Mouse (Mus musculus) neural tube, embryonic 14.5 days (tissue): Measurements from ENCODE around the gene Rapgef5. TPM values are rescaled to one million over a fixed set of nuclear protein-coding genes. Genes with fewer than 3 reads are reported as not detected.
A peak's percentile ranks its signal among the peaks of the same experiment; 100 is the strongest.

ENCODE experiments used
- ATAC-seq: fragments of 200-750 bp; cut with Nextera tagmentation; 2 replicates; pipeline ENCODE4 v1.8.0; 2017; ENCODE audit warnings: low read depth, mild to moderate bottlenecking, moderate TSS enrichment, moderate library complexity
- H3K27ac ChIP-seq: fragments of 300-500 bp; sonication (generic); 2 replicates; pipeline ENCODE4 v1.5.1; 2014; ENCODE audit warnings: low read depth, mild to moderate bottlenecking, control low read depth, low read length, moderate library complexity, mixed read lengths
- H3K27me3 ChIP-seq: fragments of 300-500 bp; sonication (generic); 2 replicates; pipeline ENCODE4 v1.6.1; 2014; ENCODE audit warnings: low read length; ENCODE audit not compliant: control insufficient read depth, insufficient read depth
- H3K36me3 ChIP-seq: fragments of 300-500 bp; sonication (generic); 2 replicates; pipeline ENCODE4 v1.6.1; 2014; ENCODE audit warnings: low read length, mixed read lengths; ENCODE audit not compliant: control insufficient read depth, insufficient read depth
- H3K4me1 ChIP-seq: fragments of 300-500 bp; sonication (generic); 2 replicates; pipeline ENCODE4 v1.6.1; 2014; ENCODE audit warnings: low read length; ENCODE audit not compliant: control insufficient read depth, insufficient read depth
- H3K4me2 ChIP-seq: fragments of 300-500 bp; sonication (generic); 2 replicates; pipeline ENCODE4 v1.6.1; 2014; ENCODE audit warnings: mild to moderate bottlenecking, low read depth, low read length, control low read depth
- H3K4me3 ChIP-seq: fragments of 300-500 bp; sonication (generic); 2 replicates; pipeline ENCODE4 v1.5.1; 2014; ENCODE audit warnings: low read depth, low read length, control low read depth, mixed read lengths
- H3K9ac ChIP-seq: fragments of 300-500 bp; sonication (generic); replicated peaks from 2 replicates; pipeline ENCODE4 v1.6.1; 2014; ENCODE audit warnings: low read depth, mild to moderate bottlenecking, control low read depth, low read length, mixed read lengths
- H3K9me3 ChIP-seq: fragments of 300-500 bp; sonication (generic); 2 replicates; pipeline ENCODE4 v1.6.1; 2016; ENCODE audit warnings: low read length; ENCODE audit not compliant: control insufficient read depth
- WGBS: fragments of 180-500 bp; shearing (Covaris S2); extraction: QIAGEN DNeasy Blood & Tissue Kit; methylation state at CpG from one replicate; pipeline ENCODE4 v1.1.7; 2014; 5-methylcytosine and 5-hydroxymethylcytosine counted together
- polyA plus RNA-seq: library from polyadenylated mRNA; unstranded; fragments of >200 nt; fragmentation: Nextera tagmentation; extraction: Ambion mirVana; gene quantifications from 2 replicates; pipeline ENCODE4 v1.2.1, GENCODE M21; 2014

Rapgef5 gene
- polyA plus RNA-seq, 1 experiment from 2014 or later = 39.4 TPM

- Histone ChIP-seq H3K4me1 (peaks cover 8% of the 10 kb centered on the region; the same call in 1 of the 2 replicates), H3K9me3 (no peaks in the 10 kb centered on the region), H3K27me3 (no peaks in the 10 kb centered on the region), H3K9ac (no peak overlapping the region), H3K4me3 (no peak overlapping the region), H3K4me2 (no peak overlapping the region), H3K36me3 (peaks cover 9% of the 10 kb centered on the region), H3K27ac (no peak overlapping the region)
- ATAC-seq = peak; percentile 87; the same call in 1 of the 2 replicates
- 36% methylated on average over 14 of the region's 14 CpGs for WGBS
Observed at GRCm38 (mm10) chr12:117720794-117721747, 204.8 kb downstream of the Rapgef5 start.

- Histone ChIP-seq H3K9ac (no peak overlapping the region), H3K27me3 (no peaks in the 10 kb centered on the region), H3K36me3 (peaks cover 12% of the 10 kb centered on the region), H3K27ac (no peak overlapping the region), H3K4me3 (no peak overlapping the region), H3K9me3 (no peaks in the 10 kb centered on the region), H3K4me1 (peaks cover 8% of the 10 kb centered on the region; the same call in 1 of the 2 replicates), H3K4me2 (no peak overlapping the region)
- ATAC-seq = peak; percentile 35
- WGBS = 39% methylated on average over 6 of the region's 6 CpGs
Observed at GRCm38 (mm10) chr12:117721748-117722150, 205.5 kb downstream of the Rapgef5 start.

- Histone ChIP-seq H3K4me3 (no peak overlapping the region), H3K9ac (no peak overlapping the region), H3K9me3 (no peaks in the 10 kb centered on the region), H3K27ac (no peak overlapping the region), H3K27me3 (no peaks in the 10 kb centered on the region), H3K4me2 (no peak overlapping the region), H3K4me1 (peaks cover 15% of the 10 kb centered on the region; the same call in 1 of the 2 replicates), H3K36me3 (peaks cover 4% of the 10 kb centered on the region; the same call in 1 of the 2 replicates)
- WGBS = 92% methylated on average over 4 of the region's 4 CpGs
- no peak for ATAC-seq
Observed at GRCm38 (mm10) chr12:117725011-117725410, 208.7 kb downstream of the Rapgef5 start.

GRCm38 (mm10) chr12:117727481-117728177, 211.3 kb downstream of the Rapgef5 start:
- no peak overlapping the region for H3K4me2 ChIP-seq
- no peaks in the 10 kb centered on the region for H3K9me3 ChIP-seq
- H3K27me3 ChIP-seq = no peaks in the 10 kb centered on the region
- H3K4me3 ChIP-seq = no peak overlapping the region
- H3K36me3 ChIP-seq = peaks cover 8% of the 10 kb centered on the region; the same call in 1 of the 2 replicates
- no peak overlapping the region; the same call in 1 of the 2 replicates for H3K27ac ChIP-seq
- H3K9ac ChIP-seq = no peak overlapping the region
- peaks cover 7% of the 10 kb centered on the region; the same call in 1 of the 2 replicates for H3K4me1 ChIP-seq
- 81% methylated on average over 8 of the region's 8 CpGs for WGBS
- ATAC-seq = peak; percentile 49; the same call in 1 of the 2 replicates

GRCm38 (mm10) chr12:117728178-117728611, 211.9 kb downstream of the Rapgef5 start:
- H3K27me3 ChIP-seq = no peaks in the 10 kb centered on the region
- ATAC-seq = peak; percentile 30; the same call in 1 of the 2 replicates
- peaks cover 7% of the 10 kb centered on the region; the same call in 1 of the 2 replicates for H3K4me1 ChIP-seq
- no peak overlapping the region for H3K9ac ChIP-seq
- no peak overlapping the region; the same call in 1 of the 2 replicates for H3K27ac ChIP-seq
- H3K4me2 ChIP-seq = no peak overlapping the region
- H3K4me3 ChIP-seq = no peak overlapping the region
- WGBS = 14% methylated on average over 3 of the region's 3 CpGs
- H3K9me3 ChIP-seq = no peaks in the 10 kb centered on the region
- H3K36me3 ChIP-seq = peaks cover 8% of the 10 kb centered on the region; the same call in 1 of the 2 replicates

- H3K9me3 ChIP-seq = no peaks in the 10 kb centered on the region
Observed at GRCm38 (mm10) chr12:117733611-117734010, 217.3 kb downstream of the Rapgef5 start.

GRCm38 (mm10) chr12:117736130-117736529, 219.9 kb downstream of the Rapgef5 start:
- Histone ChIP-seq H3K4me1 (peaks cover 13% of the 10 kb centered on the region; the same call in 1 of the 2 replicates), H3K4me2 (no peak overlapping the region), H3K27me3 (no peaks in the 10 kb centered on the region), H3K9me3 (no peaks in the 10 kb centered on the region), H3K36me3 (peaks cover 6% of the 10 kb centered on the region; the same call in 1 of the 2 replicates), H3K4me3 (no peak overlapping the region), H3K27ac (no peak overlapping the region), H3K9ac (no peak overlapping the region)
- WGBS = 83% methylated on average over 3 of the region's 3 CpGs
- ATAC-seq = no peak

More at GRCm38 (mm10) chr12:117733611-117734010, 217.3 kb downstream of the Rapgef5 start:
- H3K4me3 ChIP-seq = no peak overlapping the region
- peaks cover 5% of the 10 kb centered on the region; the same call in 1 of the 2 replicates for H3K36me3 ChIP-seq
- no peak overlapping the region for H3K4me2 ChIP-seq
- H3K27me3 ChIP-seq = no peaks in the 10 kb centered on the region
- ATAC-seq = no peak
- no peak overlapping the region for H3K9ac ChIP-seq
- H3K27ac ChIP-seq = no peak overlapping the region
- 0 out of 2 replicates have a peak, but pooled peaks cover 5% of the 10 kb centered on the region for H3K4me1 ChIP-seq

- Histone ChIP-seq H3K27me3 (no peaks in the 10 kb centered on the region), H3K4me2 (no peak overlapping the region), H3K9me3 (no peaks in the 10 kb centered on the region), H3K4me1 (peaks cover 14% of the 10 kb centered on the region; the same call in 1 of the 2 replicates), H3K36me3 (0 out of 2 replicates have a peak, but pooled peaks cover 5% of the 10 kb centered on the region), H3K4me3 (no peak overlapping the region), H3K9ac (no peak overlapping the region), H3K27ac (peak overlapping the region; percentile 40; the same call in 1 of the 2 replicates)
- ATAC-seq = peak; percentile 91
- WGBS = 8% methylated on average over 2 of the region's 2 CpGs
Observed at GRCm38 (mm10) chr12:117736928-117737327, 220.6 kb downstream of the Rapgef5 start.
